8 mouse cellular contexts compared by ENCODE assay signal in the genomic region with DNA sequence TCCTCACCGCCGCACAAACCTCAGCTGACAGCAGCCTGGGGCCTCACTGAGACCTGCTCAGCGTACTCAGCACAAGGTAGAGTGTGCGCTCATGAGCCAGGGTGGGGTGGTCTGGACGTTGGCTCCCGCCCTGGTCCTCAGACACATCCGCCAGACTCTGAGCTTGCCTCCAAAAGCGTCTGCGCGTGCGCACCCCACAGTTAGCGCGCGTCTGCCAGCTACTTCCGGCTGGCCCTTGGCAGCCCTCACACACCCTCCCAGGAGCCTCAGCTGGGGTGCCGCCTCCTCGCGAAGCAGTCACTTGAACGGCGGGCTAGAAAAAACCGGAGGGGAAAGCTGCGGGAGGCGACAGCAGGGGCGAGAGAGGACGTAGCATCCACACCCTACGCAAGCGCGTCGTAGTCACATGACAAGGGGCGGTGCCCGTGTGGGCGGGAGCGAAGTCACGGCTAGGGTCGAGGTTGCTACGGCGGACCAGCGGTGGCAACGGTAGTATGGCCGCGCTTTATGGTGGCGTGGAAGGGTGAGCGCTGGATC. TPM values are rescaled to one million over a fixed set of nuclear protein-coding genes. Genes with fewer than 3 reads are reported as not detected.
DNase-seq lines count a peak whose midpoint lies in the region; ATAC-seq lines count a peak whose summit lies in the region.

TSS of gene Nagk (plus strand) at position 223 of the 537 bp plus-strand sequence.

- H3K9ac ChIP-seq in intestine, embryonic 14.5 days (ENCODE audit: low read length), result peak within 1 kb of the TSS; percentile 76

- intact Hi-C loops in left cerebral cortex, postnatal 14 days (cut with DNase I), result no loop called here

- peak within 1 kb of the TSS; percentile 77 for H3K4me3 ChIP-seq in intestine, embryonic 14.5 days (ENCODE audit: low read depth, low read length)

- H3K27me3 ChIP-seq in intestine, embryonic 14.5 days (replicated peaks; ENCODE audit: control insufficient read depth, insufficient read depth, low read length), result no peaks in the 10 kb centered on the region

- H3K9me3 ChIP-seq in intestine, embryonic 14.5 days (ENCODE audit: control insufficient read depth, low read length), result no peaks in the 10 kb centered on the region

- DNase-seq in adrenal gland, adult (ENCODE audit: inconsistent age in 2 of 2, low spot score in 1 of 2), result peak; percentile 97 to 99
- DNase-seq in embryo, embryonic 10.5 days (ENCODE audit: low spot score), result peak; percentile 93
- DNase-seq in gastrocnemius, postnatal 25 days, result peak; percentile 90
- DNase-seq in intestine, embryonic 14.5 days (ENCODE audit: low spot score), result peak; percentile 97
- DNase-seq in left cerebral cortex, postnatal 14 days (ENCODE audit: low spot score in 2 of 2), result peak; percentile 93 to 94
- peak; percentile 92 for DNase-seq in mesoderm, embryonic 11.5 days (ENCODE audit: low read depth, low spot score)
- DNase-seq in right cerebral cortex, postnatal 36 days (ENCODE audit: low spot score in 2 of 2), result peak; percentile 89 to 90
- peak; percentile 97 for DNase-seq in yolk sac, embryonic 10.5 days (ENCODE audit: low spot score)

- no peaks in the 10 kb centered on the region for H3K4me1 ChIP-seq in intestine, embryonic 14.5 days (replicated peaks; ENCODE audit: control insufficient read depth, insufficient read depth, low read length)

- under 1% methylated on average over 43 of the region's 43 CpGs for WGBS in intestine, embryonic 14.5 days

- peak within 1 kb of the TSS; percentile 96 for H3K27ac ChIP-seq in intestine, embryonic 14.5 days (ENCODE audit: low read depth)

- peaks cover 15% of the 10 kb centered on the region; the same call in 1 of the 2 replicates for H3K36me3 ChIP-seq in intestine, embryonic 14.5 days (ENCODE audit: control insufficient read depth, insufficient read depth, low read length)

- H3K4me2 ChIP-seq in intestine, embryonic 14.5 days (ENCODE audit: low read length), result peak within 1 kb of the TSS; percentile 73

- peak; percentile 94 for ATAC-seq in intestine, embryonic 14.5 days (replicated peaks; ENCODE audit: low FRiP score, low TSS enrichment, low read depth)

RNA-seq across cellular contexts. Expression of gene Nagk, which starts in this region (rescaled TPM):
- 1 to 10 TPM; 3.8 to 6.6 TPM for total RNA-seq in gastrocnemius, postnatal 25 days (2021)
- 59.9 and 69.9 TPM in 2 replicates for polyA plus RNA-seq in intestine, embryonic 14.5 days (2014; fragmentation: Nextera tagmentation; extraction: Ambion mirVana)
- total RNA-seq in left cerebral cortex, postnatal 14 days (2021), result 10 to 100 TPM; 53.0 to 55.7 TPM

Comparison
In these comparisons a context has a peak if more than half of its experiments do, and no peak if none do; other contexts are left out.
1. Peak in every context shown above with its lines: DNase-seq, ATAC-seq, H3K4me3 ChIP-seq and H3K27ac ChIP-seq.
2. RNA of gene Nagk (total RNA-seq): 53.0 to 55.7 TPM in left cerebral cortex, postnatal 14 days; 3.8 to 6.6 TPM in gastrocnemius, postnatal 25 days; every median in the first group is over 4 times any median in the second.